Mouse (Mus musculus): ENCODE measurements around the gene Hsf4.
"Not testable (repeated sequence)": the region's sequence is repeated elsewhere in the genome, so short reads cannot be mapped to it uniquely, and the experiment has no call there.

Hsf4 gene

DNA sequence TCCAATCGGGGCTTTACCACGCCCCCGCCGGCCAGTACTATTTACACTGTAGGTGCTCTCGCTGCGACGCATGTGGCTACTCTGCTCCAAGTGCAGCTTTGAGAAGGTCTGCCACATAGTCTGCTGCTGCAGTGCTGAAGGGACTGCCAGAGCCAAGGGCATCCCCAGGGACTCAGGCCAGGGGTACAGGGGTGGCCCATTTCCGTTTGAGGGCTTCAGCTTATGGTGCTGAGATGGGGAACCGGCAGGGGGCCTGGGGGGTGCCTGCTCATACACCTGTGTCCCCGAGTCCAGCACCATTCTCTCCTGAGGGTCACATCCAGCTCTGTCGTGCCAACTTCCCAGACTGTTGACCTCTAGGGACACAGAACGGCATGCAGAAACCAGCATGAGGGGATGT is 15.9 kb downstream of the Hsf4 start:
- DNase-seq (ENCODE audit: low spot score in 2 of 2): no peak

DNA sequence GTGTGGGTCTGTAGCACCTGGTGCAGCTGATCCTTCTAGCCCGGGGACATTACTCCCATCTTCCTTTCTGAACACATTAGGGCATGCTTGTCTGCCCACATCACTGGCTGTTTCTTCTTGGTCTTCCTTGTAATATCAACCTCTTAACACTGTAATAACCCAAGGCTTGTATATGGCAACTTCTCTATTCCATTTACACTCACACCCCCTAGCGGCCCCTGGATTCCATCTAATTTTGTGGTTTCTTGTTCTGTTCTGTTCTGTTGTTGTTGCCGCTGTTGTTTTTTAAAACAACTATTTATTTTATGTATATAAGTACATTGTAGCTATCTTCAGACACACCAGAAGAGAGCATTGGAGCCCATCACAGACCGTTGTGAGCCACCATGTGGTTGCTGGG is 17.3 kb downstream of the Hsf4 start:
- DNase-seq (ENCODE audit: low spot score in 2 of 2): no peak

DNA sequence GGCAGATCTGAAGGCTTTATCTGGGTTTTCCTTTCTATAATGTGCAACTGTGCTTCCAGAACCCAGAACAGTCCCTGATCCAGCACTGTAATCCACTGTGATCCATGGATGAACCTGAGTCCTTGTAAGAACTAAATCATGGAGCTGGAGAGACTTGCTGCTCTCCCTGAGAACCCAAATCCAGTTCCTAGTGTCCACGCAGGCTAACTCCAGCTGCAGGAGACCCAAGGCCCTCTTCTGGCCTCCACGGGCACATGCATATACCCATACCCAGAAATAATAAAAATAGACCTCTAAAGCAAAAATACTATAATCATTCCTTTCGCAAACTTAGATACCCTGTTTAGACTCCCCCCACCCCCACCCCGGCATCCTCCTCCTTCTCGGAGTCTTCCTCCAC is 18.6 kb downstream of the Hsf4 start:
- no peak for DNase-seq (ENCODE audit: low spot score in 2 of 2)

GRCm38 (mm10) chr8:105288958-105289732 is 19.5 kb downstream of the Hsf4 start:
- DNase-seq (ENCODE audit: low spot score in 2 of 2): peak; percentile 94 to 97

DNA sequence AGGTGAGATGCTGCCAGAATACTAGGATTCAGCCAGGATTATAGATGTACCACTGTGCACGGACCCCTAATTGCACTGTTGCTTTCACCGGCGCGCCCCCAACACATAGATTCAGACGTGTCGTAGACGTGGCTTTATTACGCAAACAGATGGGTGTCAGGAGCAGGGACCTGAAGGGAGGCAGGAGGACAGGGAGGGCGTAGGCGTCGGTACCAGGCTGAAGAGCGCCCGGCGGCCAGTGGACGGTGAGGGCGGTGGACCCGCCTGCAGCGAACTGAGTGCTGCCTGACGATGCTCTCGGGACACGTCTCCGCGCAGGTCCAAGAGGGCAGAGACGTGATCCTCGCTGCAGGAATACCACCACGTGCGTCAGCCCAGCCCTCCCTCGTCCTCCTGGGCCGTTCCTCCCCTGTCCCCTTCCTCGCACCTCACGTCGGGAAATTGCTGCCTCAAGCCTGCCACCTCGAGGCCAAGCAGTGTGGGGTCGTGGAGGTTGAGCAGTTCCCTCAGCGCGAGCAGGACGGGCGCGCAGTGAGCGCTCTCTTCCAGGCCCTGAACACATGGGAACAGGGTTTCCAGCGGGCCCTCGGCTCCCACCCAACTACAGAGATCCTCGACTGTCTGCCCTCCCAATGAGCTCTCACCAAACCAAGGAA is 20.3 kb downstream of the Hsf4 start, which contains the start of gene 4931428F04Rik:
4931428F04Rik (minus strand) TSS at position 60 of the 656 bp plus-strand sequence.
- DNase-seq (ENCODE audit: low spot score in 2 of 2): peak; percentile 55 to 58

DNA sequence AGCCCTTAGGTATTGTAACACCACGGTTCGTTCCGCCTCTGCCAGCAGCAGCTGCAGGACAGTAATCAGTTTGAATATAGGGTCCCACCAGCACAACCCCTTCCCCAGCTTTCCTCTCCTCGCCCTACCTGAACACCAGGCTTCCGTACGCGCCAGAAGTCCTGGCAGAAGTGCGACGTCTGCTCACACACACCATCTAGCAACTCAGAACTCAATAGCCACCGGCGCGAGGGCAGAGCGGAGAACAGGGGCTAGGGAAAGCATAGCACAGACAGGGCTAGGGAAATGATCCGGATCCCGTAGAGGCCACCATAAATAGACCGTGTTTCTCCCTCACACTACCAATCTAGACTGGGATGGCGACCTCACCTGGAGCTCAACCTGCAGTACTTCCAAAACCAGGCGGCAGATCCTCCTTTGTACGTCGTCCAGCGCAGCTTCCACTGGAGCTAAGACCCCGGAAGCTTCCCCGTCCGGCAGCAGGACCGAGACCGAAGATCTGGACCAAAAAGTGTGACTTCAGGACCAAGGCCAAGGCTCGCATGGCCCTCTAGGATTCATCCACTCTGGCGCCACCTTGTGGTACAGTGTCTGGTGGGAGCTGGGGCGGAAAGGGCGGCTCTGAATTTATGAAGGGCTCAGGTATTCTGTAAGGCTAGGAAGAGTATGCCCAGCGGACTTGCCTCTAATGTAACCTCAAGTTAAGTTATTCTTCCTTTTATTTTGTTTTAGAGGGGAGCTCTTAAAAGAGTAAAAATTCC is 21.1 kb downstream of the Hsf4 start:
- DNase-seq (ENCODE audit: low spot score in 2 of 2): peak; percentile 80 to 95

- not testable (repeated sequence) for DNase-seq (ENCODE audit: low spot score in 2 of 2)
Measured at GRCm38 (mm10) chr8:105291364-105291763, 21.8 kb downstream of the Hsf4 start.

DNA sequence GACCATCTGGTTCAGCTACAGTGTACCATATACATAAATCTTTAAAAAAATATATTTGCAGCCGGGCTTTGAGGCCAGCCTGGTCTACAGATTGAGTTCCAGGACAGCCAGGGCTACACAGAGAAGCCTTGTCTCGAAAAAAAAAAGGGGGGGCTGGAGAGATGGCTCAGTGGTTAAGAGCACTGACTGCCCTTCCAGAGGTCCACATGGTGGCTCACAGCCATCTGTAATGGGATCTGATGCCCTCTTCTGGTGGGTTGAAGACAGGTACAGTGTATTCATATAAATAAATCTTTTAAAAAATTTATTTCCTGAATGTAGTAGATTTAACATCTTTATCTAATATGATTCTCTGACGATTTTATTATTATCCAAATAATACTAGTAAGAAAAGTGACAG is 22.2 kb downstream of the Hsf4 start:
- DNase-seq (ENCODE audit: low spot score in 2 of 2): not testable (repeated sequence)

- DNase-seq (ENCODE audit: low spot score in 2 of 2): no peak
Measured at GRCm38 (mm10) chr8:105292471-105292870, 22.9 kb downstream of the Hsf4 start.

DNA sequence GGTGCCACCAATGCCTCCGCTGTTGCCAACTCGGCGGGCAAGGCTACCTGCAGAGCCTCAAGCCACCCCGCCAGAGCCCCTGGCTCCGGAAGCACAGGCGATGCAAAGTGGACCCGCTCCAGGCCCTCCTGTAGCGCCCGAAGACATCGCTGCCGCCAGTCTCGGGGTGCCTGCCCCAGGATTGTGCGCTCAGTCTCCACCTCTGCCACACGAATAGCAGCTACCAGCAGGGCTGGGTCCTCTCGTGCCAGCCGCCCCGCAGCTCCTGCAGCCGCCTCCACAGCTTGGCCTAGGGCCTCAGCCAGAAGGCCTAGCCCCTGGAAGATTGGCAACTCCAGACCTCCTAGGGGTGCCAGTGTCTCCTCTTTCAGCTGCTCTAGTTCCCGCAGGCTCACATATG is 23.8 kb downstream of the Hsf4 start:
- no peak for DNase-seq (ENCODE audit: low spot score in 2 of 2)

DNA sequence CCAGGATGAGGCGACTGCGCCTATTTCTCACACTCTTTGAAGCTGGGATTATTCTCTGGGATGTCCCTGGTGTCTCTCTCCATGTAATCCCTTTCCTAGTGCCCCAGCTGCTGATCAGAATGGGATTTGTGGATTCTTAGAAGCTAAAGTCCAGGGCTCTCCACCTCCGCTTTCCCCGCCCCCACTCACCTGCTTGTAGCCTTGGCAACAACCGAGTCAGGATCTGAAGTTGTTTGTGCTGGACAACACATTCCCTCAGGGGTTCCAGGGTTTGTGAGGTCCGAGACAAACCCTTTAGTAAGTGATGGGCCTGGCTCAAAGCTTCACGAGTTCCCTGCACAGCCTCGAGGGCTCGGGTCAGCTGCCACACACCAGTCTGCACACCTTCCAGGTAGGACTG is 25.2 kb downstream of the Hsf4 start:
- no peak for DNase-seq (ENCODE audit: low spot score in 2 of 2)

- no peak for DNase-seq (ENCODE audit: low spot score in 2 of 2)
Measured at GRCm38 (mm10) chr8:105295256-105295655, 25.7 kb downstream of the Hsf4 start.

DNA sequence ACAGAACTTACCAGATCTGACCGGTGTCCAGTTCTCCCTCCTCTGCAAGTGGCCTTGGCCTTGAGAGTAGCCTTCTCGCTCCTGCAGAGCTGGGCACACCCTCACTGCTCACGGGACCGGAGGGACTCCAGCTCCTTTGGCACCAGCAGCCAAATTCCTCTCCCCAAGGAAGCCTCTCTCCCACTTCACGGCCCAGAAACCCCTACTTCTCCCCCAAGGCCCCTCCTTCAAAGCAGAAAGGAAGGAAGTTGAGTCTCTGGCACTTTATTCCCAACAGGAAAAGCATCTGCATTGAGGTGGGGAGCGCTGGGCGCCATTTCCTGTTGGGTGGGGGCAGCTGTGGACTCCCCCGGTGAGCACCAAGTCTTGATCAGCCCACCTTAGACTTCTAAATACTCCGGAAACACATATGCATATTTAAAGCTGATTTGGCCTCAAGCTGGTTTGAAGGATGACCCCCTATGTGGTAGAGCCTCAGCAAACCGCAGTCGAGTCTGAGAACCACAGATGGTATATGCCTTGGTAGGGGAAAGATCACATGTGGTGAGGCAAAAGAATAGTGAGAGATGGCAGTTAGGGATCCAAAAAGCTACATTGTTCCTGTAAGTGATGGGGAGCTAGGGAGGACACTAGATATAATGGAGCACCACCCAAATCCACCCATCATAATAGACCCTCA is 26.4 kb downstream of the Hsf4 start, which contains the start of gene Exoc3l:
Exoc3l (minus strand) TSS at position 207 of the 679 bp plus-strand sequence.
- no peak for DNase-seq (ENCODE audit: low spot score in 2 of 2)

- peak; percentile 82 to 88 for DNase-seq (ENCODE audit: low spot score in 2 of 2)
Measured at GRCm38 (mm10) chr8:105297511-105298192, 28.1 kb downstream of the Hsf4 start, which contains the start of gene E2f4. E2f4 (plus strand) TSS chr8:105297663.

GRCm38 (mm10) chr8:105298351-105299252 is 29.0 kb downstream of the Hsf4 start:
- DNase-seq (ENCODE audit: low spot score in 2 of 2): peak; percentile 49 to 58

DNA sequence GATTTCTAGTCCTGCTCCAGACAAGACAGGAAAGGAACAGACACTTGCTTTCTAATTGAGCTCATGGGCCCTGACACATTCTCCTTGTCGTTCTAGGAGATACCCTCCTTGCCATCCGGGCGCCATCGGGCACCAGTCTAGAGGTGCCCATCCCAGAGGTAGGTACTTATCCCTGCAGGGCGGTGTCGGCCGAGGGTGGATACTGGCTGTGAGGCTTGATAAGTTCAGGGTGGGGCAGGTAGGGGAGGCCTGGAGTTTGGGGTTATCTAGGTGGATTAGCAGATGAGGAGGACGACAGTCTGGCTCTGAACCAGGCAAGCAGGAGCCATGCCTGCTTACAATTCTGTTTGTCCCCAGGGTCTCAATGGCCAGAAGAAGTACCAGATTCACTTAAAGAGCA is 30.4 kb downstream of the Hsf4 start:
- DNase-seq (ENCODE audit: low spot score in 2 of 2): no peak

GRCm38 (mm10) chr8:105303396-105303795 is 33.8 kb downstream of the Hsf4 start:
- no peak for DNase-seq (ENCODE audit: low spot score in 2 of 2)

DNA sequence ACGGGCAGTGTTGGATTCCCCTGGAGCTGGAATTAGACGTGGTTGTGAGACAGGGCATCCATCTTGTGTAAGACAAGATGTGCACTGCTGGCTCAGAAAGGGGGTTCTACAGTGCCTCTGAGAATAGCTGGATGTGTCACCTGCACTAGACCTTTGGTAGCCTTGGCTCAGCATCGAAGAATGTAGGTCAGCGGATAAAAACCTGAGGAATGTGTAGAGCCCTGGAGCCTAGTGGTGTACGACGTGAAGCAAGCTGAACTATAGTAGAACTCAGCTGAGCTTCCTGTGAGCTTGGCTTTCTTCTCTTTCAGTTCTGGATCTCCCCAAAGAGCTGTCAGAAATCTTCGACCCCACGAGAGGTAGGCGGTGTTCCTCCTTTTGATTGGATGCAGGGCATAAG is 34.3 kb downstream of the Hsf4 start:
- no peak for DNase-seq (ENCODE audit: low spot score in 2 of 2)

DNA sequence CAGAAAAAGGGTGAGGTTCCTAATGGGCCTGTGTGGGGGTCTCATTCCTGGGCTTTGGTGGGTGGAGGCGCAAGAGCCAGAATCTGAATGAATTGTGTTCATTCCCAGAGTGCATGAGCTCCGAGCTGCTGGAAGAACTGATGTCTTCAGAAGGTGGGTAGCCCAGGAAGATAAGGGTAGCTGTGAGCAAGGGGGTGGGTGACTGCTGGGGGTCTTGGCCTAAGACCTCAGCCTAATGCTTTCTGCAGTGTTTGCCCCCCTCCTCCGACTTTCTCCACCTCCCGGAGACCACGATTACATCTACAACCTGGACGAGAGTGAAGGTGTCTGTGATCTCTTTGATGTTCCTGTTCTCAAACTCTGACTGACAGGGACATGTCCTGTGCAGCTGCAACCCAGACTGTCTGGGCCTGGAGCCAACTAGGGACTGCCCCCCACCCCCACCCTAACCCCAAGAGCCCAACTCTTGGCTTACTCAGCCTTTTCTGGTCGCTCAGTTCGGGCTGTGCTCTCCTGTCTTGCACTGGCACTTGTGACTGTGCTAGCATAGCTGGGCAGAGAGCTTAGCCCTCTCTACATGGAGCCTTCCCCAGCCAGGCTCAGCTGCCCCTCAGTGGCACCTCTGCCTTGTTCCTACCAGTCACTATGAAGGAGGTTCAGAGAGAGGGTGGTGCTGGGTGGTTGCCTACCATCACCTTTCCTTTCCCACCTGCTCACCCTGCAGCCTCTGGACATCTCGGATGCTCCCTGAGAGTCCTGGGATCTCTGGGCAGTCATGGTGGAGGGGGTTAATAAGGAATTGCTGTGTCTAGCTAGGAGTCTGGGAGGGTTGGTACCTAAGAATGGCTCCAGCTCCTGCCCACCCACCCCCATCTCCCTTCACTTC is 35.0 kb downstream of the Hsf4 start:
- DNase-seq (ENCODE audit: low spot score in 2 of 2): no peak
